Mouse (Mus musculus) neural tube, embryonic 12.5 days (tissue): ENCODE measurements at regions not wholly inside any gene's neighbourhood (a gene's known extent, or its start where the extent isn't known, plus 50 kb on each side); places are given as distances from the start of the nearest gene placed in this dataset.

Experiments
- ATAC-seq: fragments of 200-750 bp; cut with Nextera tagmentation; 2 replicates; pipeline ENCODE4 v1.8.0; 2017; ENCODE audit warnings: low read depth, mild to moderate bottlenecking, moderate TSS enrichment, moderate library complexity; ENCODE audit not compliant: low FRiP score
- H3K27ac ChIP-seq: fragments of 300-500 bp; sonication (generic); 2 replicates; pipeline ENCODE4 v1.5.1; 2016
- H3K27me3 ChIP-seq: fragments of 300-500 bp; sonication (generic); replicated peaks from 2 replicates; pipeline ENCODE4 v1.6.1; 2016; ENCODE audit warnings: mild to moderate bottlenecking
- H3K36me3 ChIP-seq: fragments of 300-500 bp; sonication (generic); 2 replicates; pipeline ENCODE4 v1.6.1; 2016; ENCODE audit warnings: mild to moderate bottlenecking
- H3K4me1 ChIP-seq: fragments of 300-500 bp; sonication (generic); 2 replicates; pipeline ENCODE4 v1.6.1; 2016
- H3K4me2 ChIP-seq: fragments of 300-500 bp; sonication (generic); replicated peaks from 2 replicates; pipeline ENCODE4 v1.6.1; 2016; ENCODE audit warnings: mild to moderate bottlenecking
- H3K4me3 ChIP-seq: fragments of 300-500 bp; sonication (generic); 2 replicates; pipeline ENCODE4 v1.5.1; 2016
- H3K9ac ChIP-seq: fragments of 300-500 bp; sonication (generic); 2 replicates; pipeline ENCODE4 v1.6.1; 2016; ENCODE audit warnings: mild to moderate bottlenecking
- H3K9me3 ChIP-seq: fragments of 300-500 bp; sonication (generic); 2 replicates; pipeline ENCODE4 v1.6.1; 2016; ENCODE audit warnings: mild to moderate bottlenecking
- WGBS: fragments of 180-500 bp; shearing (Covaris S2); methylation state at CpG from one replicate; pipeline ENCODE4 v1.1.7; 2016; 5-methylcytosine and 5-hydroxymethylcytosine counted together

- Histone ChIP-seq H3K36me3 (no peaks in the 10 kb centered on the region), H3K9ac (no peak overlapping the region), H3K4me1 (0 out of 2 replicates have a peak, but pooled peaks cover 7% of the 10 kb centered on the region), H3K4me2 (no peak overlapping the region), H3K4me3 (no peak overlapping the region), H3K27me3 (no peaks in the 10 kb centered on the region), H3K9me3 (no peaks in the 10 kb centered on the region), H3K27ac (no peak overlapping the region)
- ATAC-seq = no peak
- WGBS = 87% methylated on average over 5 of the region's 5 CpGs
Observed at GRCm38 (mm10) chr15:62436631-62437030, 1408.3 kb downstream of the Gsdmc2 start.

GRCm38 (mm10) chr15:62435141-62435680 lies 1409.8 kb downstream of the Gsdmc2 start:
- 0 out of 2 replicates have a peak, but pooled peaks cover 7% of the 10 kb centered on the region for H3K4me1 ChIP-seq
- H3K9ac ChIP-seq = no peak overlapping the region
- no peak overlapping the region for H3K4me2 ChIP-seq
- no peaks in the 10 kb centered on the region for H3K27me3 ChIP-seq
- 94% methylated on average over 4 of the region's 4 CpGs for WGBS
- H3K4me3 ChIP-seq = no peak overlapping the region
- no peaks in the 10 kb centered on the region for H3K36me3 ChIP-seq
- no peak for ATAC-seq
- H3K9me3 ChIP-seq = no peaks in the 10 kb centered on the region
- no peak overlapping the region for H3K27ac ChIP-seq

DNA sequence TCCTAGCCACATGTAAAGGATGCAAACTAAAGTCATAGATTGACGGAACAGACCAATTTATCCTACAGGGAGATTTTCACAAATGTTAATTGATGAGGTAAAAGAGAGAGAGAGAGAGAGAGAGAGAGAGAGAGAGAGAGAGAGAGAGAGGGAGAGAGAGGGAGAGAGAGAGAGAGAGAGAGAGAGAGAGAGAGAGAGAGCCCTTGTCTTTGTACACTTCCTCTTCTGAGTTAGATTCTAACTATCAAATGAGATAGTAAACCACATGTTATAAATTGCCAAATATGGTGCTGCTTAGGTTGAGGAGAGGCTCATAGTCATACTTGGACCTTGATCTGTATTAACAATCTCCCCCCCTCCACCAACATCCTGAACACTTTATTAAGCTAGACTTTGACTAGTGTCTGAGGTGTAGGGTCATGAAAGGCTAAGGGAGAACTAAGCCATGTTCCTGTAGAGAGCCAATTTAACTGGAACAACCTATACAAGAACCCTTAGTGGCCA lies 1412.2 kb downstream of the Gsdmc2 start:
- no peaks in the 10 kb centered on the region for H3K9me3 ChIP-seq
- 92% methylated on average over 1 of the region's 1 CpGs for WGBS
- no peaks in the 10 kb centered on the region for H3K27me3 ChIP-seq
- H3K4me2 ChIP-seq = no peak overlapping the region
- H3K27ac ChIP-seq = no peak overlapping the region
- no peak for ATAC-seq
- no peaks in the 10 kb centered on the region for H3K36me3 ChIP-seq
- no peak overlapping the region for H3K9ac ChIP-seq
- no peaks in the 10 kb centered on the region for H3K4me1 ChIP-seq
- no peak overlapping the region for H3K4me3 ChIP-seq

GRCm38 (mm10) chr15:62431150-62431678 lies 1413.8 kb downstream of the Gsdmc2 start:
- 85% methylated on average over 1 of the region's 1 CpGs for WGBS

GRCm38 (mm10) chr15:62422995-62423394 lies 1422.0 kb downstream of the Gsdmc2 start:
- Histone ChIP-seq H3K4me3 (no peak overlapping the region), H3K9ac (no peak overlapping the region), H3K36me3 (no peaks in the 10 kb centered on the region), H3K9me3 (no peaks in the 10 kb centered on the region), H3K4me1 (no peaks in the 10 kb centered on the region), H3K4me2 (no peak overlapping the region), H3K27me3 (no peaks in the 10 kb centered on the region), H3K27ac (no peak overlapping the region)
- ATAC-seq = no peak
- WGBS = 87% methylated on average over 5 of the region's 5 CpGs

More at GRCm38 (mm10) chr15:62431150-62431678, 1413.8 kb downstream of the Gsdmc2 start:
- H3K9me3 ChIP-seq = no peaks in the 10 kb centered on the region
- H3K9ac ChIP-seq = no peak overlapping the region
- H3K4me3 ChIP-seq = no peak overlapping the region
- H3K4me1 ChIP-seq = no peaks in the 10 kb centered on the region
- no peaks in the 10 kb centered on the region for H3K27me3 ChIP-seq
- no peak for ATAC-seq
- no peak overlapping the region for H3K4me2 ChIP-seq
- no peak overlapping the region for H3K27ac ChIP-seq
- H3K36me3 ChIP-seq = no peaks in the 10 kb centered on the region

DNA sequence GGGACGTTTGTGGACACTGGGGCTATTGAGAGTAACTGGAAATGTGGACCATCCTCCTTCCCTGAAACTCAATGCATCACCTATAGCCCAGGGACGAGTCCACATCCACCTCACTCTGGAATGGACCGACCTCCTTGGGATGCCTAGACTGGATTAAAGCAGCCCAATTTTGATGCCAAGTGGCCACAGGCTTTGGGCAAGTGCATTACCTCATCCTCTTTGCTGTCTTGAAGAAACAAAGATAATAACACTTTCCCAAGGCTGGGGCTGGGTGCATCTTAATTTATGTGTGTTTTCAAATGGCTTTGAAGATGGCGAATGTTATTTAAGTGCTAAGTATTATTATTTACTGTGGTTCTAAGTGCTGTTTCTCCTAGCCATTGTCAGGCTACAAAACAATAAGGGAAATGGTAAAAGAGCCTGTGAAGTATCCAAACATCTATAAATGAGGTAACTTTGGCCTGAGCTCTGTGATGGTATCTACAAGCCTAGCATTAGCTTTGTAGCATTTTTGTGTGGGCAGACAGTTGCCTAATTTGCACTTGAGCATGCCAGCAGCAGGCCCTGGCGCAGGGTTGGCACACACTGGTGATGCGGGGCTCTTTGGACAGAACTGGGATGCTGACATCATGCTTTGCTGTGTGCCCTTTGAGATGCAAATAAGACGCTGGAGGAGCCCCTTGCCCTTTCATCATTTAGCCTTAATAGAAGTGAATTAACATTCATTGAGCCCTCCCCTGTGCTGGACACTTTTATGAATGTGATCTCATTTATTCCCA lies 1423.7 kb downstream of the Gsdmc2 start:
- H3K4me3 ChIP-seq = no peak overlapping the region
- H3K27me3 ChIP-seq = no peaks in the 10 kb centered on the region
- H3K9ac ChIP-seq = no peak overlapping the region
- no peaks in the 10 kb centered on the region for H3K4me1 ChIP-seq
- H3K36me3 ChIP-seq = no peaks in the 10 kb centered on the region
- no peaks in the 10 kb centered on the region for H3K9me3 ChIP-seq
- H3K4me2 ChIP-seq = no peak overlapping the region
- ATAC-seq = no peak
- WGBS = 79% methylated on average over 7 of the region's 7 CpGs
- no peak overlapping the region for H3K27ac ChIP-seq

- H3K36me3 ChIP-seq = no peaks in the 10 kb centered on the region
- no peaks in the 10 kb centered on the region for H3K4me1 ChIP-seq
- H3K27ac ChIP-seq = no peak overlapping the region
- H3K4me2 ChIP-seq = no peak overlapping the region
- H3K4me3 ChIP-seq = no peak overlapping the region
- no peaks in the 10 kb centered on the region for H3K27me3 ChIP-seq
- no peak for ATAC-seq
- H3K9ac ChIP-seq = no peak overlapping the region
- H3K9me3 ChIP-seq = no peaks in the 10 kb centered on the region
Observed at GRCm38 (mm10) chr15:62416691-62417090, 1428.3 kb downstream of the Gsdmc2 start.

- H3K36me3 ChIP-seq = no peaks in the 10 kb centered on the region
- no peak overlapping the region for H3K27ac ChIP-seq
- H3K9me3 ChIP-seq = no peaks in the 10 kb centered on the region
- no peak overlapping the region for H3K4me2 ChIP-seq
- H3K9ac ChIP-seq = no peak overlapping the region
- no peak overlapping the region for H3K4me3 ChIP-seq
- ATAC-seq = no peak
- WGBS = 96% methylated on average over 2 of the region's 2 CpGs
- H3K4me1 ChIP-seq = no peaks in the 10 kb centered on the region
- no peaks in the 10 kb centered on the region for H3K27me3 ChIP-seq
Observed at GRCm38 (mm10) chr15:62413694-62414093, 1431.3 kb downstream of the Gsdmc2 start.

DNA sequence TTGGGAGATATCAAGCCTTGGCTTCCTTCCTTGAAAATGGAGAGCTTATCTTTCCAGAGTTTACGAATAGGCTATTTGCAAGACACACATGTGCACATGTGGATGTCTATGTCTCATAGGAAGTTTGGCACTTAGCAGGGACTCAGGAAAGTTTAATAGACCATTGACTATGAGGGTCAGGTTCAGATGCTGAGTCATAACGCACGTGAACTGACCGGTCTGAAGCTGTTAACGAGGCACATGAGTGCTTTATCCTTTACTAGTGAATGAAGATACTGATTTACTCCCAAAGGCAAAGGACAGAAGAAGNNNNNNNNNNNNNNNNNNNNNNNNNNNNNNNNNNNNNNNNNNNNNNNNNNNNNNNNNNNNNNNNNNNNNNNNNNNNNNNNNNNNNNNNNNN lies 1442.8 kb downstream of the Gsdmc2 start:
- H3K27ac ChIP-seq = no peak overlapping the region
- no peak overlapping the region for H3K4me3 ChIP-seq
- H3K36me3 ChIP-seq = no peaks in the 10 kb centered on the region
- WGBS = 92% methylated on average over 5 of the region's 5 CpGs
- no peak overlapping the region for H3K9ac ChIP-seq
- H3K4me2 ChIP-seq = no peak overlapping the region
- no peaks in the 10 kb centered on the region for H3K27me3 ChIP-seq
- H3K9me3 ChIP-seq = no peaks in the 10 kb centered on the region
- no peaks in the 10 kb centered on the region for H3K4me1 ChIP-seq
- no peak for ATAC-seq

DNA sequence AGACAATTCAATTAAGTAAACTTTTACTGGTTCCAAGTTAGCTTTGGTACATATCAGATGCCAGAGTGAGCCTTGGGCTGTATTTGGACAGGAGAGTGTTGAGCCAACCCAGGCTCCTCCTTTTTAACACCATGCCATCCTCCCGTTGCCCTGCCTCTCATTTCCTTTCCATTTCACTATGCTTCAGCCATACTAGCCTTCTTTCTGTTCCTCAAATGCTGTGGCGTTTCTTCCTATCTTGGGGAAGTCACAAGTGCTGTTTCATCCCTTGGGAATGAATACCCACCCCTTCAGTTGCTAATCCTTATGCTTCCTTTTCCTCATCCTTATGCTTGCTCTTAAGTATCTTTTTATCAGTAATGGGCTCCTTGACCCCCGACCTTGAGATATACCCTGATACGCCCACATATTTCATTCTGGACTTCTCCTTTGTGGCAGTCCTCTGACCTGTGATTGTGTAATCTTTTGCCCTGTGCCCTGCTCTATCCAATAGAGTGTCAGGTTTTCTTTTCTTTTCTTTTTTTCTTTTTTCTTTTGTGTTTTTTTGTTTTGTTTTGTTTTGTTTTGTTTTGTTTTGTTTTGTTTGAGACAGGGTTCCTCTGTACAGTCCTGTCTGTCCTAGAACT lies 1443.9 kb downstream of the Gsdmc2 start:
- Histone ChIP-seq H3K27me3 (no peaks in the 10 kb centered on the region), H3K9me3 (no peaks in the 10 kb centered on the region), H3K4me1 (no peaks in the 10 kb centered on the region), H3K4me2 (no peak overlapping the region), H3K36me3 (no peaks in the 10 kb centered on the region), H3K4me3 (no peak overlapping the region), H3K9ac (no peak overlapping the region), H3K27ac (no peak overlapping the region)
- no peak for ATAC-seq
- 80% methylated on average over 4 of the region's 4 CpGs for WGBS

- Histone ChIP-seq H3K27ac (no peak overlapping the region), H3K9me3 (no peaks in the 10 kb centered on the region), H3K27me3 (no peaks in the 10 kb centered on the region), H3K4me1 (no peaks in the 10 kb centered on the region), H3K36me3 (no peaks in the 10 kb centered on the region), H3K4me3 (no peak overlapping the region), H3K9ac (no peak overlapping the region), H3K4me2 (no peak overlapping the region)
- no peak for ATAC-seq
- WGBS = 76% methylated on average over 1 of the region's 1 CpGs
Observed at GRCm38 (mm10) chr15:62399381-62399780, 1445.6 kb downstream of the Gsdmc2 start.

DNA sequence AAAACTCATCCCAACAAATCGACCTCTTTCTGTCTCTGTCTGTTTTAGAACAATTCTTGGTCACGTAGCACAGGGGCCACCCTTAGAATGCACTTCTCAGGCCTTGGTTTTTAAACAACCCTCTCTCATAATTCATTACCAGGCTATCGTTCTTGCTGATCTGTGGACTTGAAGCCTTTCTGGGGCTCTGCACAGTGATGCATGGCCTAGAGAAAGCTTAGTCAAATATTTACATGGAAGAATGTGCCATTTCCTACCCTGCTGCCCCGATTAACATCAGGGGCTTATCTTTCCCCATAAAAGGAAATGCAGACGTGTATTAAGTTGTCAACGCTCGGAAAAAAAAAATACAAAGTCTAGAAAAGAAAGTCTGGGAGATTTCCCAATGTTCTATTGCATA lies 1448.0 kb downstream of the Gsdmc2 start:
- H3K36me3 ChIP-seq = no peaks in the 10 kb centered on the region
- no peak overlapping the region for H3K4me2 ChIP-seq
- H3K9me3 ChIP-seq = no peaks in the 10 kb centered on the region
- H3K9ac ChIP-seq = no peak overlapping the region
- no peaks in the 10 kb centered on the region for H3K4me1 ChIP-seq
- 84% methylated on average over 7 of the region's 7 CpGs for whole genome bisulfite sequencing
- H3K4me3 ChIP-seq = no peak overlapping the region
- no peak for ATAC-seq
- no peak overlapping the region for H3K27ac ChIP-seq
- H3K27me3 ChIP-seq = no peaks in the 10 kb centered on the region
